Mouse (Mus musculus): ENCODE results near the gene Iffo2.
A peak's percentile ranks its signal among the peaks of the same experiment; 100 is the strongest.

The Iffo2 gene

GRCm38 (mm10) chr4:139611542-139611953 lies 81.2 kb downstream of the Iffo2 start:
- peak; percentile 88 for DNase-seq

DNA sequence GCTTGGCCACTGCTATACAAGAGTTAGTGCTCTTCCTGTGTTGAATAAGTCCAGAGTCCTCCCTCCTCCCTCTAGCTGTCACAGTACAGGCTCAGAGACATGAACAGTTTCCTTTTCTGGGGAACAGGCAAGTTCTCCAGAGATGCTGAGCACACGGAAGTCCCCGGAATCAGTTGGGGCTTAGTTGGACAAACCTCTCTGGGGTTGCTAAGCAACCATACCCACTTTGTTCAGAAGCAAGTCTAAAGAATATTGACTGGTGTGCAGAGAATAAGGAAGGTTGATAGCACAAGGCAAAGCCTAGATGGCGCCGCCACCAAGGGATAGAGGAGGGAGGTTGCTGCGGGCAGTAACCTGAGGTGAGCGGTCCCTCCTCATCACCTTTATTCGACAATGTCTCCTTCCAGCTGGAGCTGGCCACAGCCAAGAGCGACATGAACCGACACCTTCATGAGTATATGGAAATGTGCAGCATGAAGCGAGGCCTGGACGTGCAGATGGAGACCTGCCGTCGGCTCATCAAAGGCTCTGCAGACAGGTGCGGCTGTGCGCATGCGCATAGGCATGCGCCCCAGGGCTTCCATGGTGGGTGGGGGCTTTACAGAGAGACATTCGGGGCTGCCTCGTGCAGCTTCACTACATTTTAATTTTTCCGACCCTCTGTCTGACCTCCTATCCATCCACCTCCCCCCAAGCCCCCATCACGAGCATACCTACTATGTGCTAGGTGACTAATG lies 84.3 kb downstream of the Iffo2 start:
- DNase-seq: no peak

GRCm38 (mm10) chr4:139616276-139617000 lies 86.1 kb downstream of the Iffo2 start:
- DNase-seq: peak; percentile 85

DNA sequence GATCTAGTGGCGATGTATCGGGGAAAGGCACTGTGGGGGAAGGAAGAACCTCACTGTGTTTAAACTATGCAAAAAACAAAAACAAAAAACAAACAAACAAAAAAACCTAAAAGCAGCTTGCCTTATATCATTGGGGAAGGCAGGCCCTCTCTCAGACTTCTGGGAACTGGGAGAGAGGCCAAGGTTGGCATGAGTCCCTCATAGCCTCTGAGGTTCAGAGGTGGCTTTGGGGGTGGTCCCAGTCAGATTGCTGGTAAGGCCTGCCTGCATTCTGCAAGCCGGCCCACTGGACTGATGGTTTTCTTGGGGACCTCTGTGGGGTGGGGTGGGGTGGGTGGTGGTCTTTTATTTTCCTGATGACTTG lies 86.6 kb downstream of the Iffo2 start:
- no peak for DNase-seq

GRCm38 (mm10) chr4:139619765-139620164 lies 89.4 kb downstream of the Iffo2 start:
- DNase-seq: no peak

DNA sequence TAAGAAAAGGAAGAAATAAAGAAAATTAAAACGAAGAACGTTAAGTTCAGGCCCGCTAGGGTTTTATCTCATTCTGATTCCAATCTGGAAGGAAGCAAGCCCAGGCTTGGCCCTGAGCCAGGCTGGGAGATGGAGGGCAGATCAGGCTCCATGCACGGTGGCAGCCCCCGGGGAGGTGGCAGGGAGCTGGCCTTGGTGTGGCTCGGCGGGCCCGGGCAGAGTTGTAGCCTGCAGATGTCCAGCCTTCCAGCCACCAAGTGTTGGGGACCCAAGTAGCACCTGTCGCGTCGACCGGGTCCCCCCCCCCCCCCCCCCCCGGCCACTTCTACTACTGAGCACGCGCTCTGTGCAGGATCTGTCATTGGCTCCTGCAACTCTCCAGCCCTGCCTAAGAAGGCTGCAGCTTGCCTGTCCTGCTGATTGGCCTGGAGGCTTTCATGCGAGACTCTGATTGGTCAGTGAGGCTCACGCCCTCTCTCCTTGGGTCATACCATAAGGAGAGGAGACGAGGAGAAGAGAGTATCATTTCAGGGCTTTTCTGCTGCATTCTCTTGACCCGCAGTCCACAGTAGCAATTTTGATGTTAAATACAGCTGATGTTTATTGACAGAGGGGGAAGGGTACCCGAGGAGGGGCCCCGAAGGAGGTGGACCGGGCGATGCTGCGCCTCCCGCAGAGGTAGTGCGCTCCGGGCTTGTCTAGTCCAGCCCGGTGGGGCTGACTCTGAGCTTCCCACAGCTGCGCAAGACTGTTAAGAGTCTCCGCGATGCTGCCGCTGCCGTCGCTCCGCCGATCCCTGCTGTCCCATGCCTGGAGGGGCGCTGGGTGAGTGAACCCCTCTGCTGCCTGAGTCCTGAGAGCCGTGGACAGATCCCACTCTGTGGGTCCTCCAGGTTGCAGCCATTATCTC lies 92.3 kb downstream of the Iffo2 start, which contains the start of gene Aldh4a1:
TSS of gene Aldh4a1 (plus strand) at position 494 of the 910 bp plus-strand sequence.
- DNase-seq: peak; percentile 99

DNA sequence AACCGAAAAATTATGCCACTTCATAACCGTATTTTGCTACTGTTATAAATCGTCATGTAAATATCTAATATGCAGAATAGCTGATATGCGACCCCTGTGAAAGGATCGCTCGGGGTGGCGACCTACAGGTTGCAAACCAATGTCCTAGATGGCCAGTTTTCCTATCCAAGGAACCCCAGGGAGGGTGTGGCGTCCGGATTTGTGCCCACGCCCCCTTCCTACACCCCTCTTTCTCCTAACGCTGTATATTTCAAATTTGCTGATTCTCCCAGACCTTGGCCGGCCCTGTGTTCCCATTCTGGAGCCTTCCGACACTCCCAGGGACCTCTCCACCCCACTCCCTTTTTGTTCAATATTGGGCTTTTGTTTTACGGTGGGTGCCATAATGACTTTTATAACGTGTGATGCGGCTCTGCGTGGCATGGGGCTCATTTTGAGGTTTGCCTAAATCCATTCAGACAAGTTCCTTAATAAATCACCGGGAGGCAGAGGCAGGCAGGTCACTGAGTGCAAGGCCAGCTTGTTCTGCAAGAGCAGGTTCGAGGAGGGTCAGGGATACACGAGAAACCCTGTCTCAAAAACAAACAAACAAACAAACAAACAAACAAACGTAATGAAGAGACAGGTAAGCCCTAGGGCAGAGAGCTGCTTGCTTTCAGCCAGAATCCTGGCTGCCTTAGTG lies 93.2 kb downstream of the Iffo2 start:
- no peak for DNase-seq

GRCm38 (mm10) chr4:139624116-139624489 lies 93.8 kb downstream of the Iffo2 start:
- DNase-seq: no peak

- no peak for DNase-seq
These were observed 94.4 kb downstream of the Iffo2 start for GRCm38 (mm10) chr4:139624706-139625105.

GRCm38 (mm10) chr4:139627361-139627760 lies 97.0 kb downstream of the Iffo2 start:
- no peak for DNase-seq

- no peak for DNase-seq
These were observed 99.8 kb downstream of the Iffo2 start for GRCm38 (mm10) chr4:139630171-139630570.

GRCm38 (mm10) chr4:139631141-139631540 lies 100.8 kb downstream of the Iffo2 start:
- DNase-seq: no peak

GRCm38 (mm10) chr4:139631569-139632253 lies 101.4 kb downstream of the Iffo2 start:
- DNase-seq: no peak

DNA sequence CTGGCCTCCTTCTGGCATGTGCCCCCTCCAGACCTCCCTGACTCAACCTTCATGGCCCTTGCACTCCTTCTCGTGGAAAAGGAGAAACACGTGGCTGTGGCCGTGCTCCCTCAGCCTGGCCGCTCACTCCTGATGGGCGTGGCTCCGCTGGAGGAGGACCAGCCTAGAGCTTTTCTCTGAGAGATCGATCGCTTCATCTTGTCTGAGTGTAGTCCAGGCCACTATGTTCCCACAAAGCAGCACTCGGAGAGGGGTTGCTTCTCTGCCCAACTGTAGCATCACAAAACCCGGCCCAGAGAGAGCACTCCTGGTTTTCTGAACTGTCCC lies 101.9 kb downstream of the Iffo2 start:
- no peak for DNase-seq

DNA sequence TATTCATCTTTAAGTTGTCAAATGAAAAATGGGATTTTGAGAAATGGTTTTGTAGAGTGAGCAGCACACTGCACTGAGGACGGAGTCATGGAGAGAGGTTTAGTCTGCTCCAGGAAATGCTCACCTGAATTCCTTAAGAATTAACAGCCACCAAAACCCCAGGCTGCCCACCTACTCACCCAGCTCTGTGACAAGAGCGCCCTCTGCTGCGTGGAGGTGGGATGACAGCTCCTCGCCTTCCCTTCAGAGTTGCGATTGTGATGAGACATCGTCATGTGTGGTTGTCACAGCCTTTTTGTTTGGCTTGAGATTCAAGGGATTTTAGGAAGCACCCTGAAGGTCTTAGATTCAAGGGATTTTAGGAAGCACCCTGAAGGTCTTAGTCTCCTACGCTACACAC lies 106.0 kb downstream of the Iffo2 start:
- DNase-seq: peak; percentile 62

DNA sequence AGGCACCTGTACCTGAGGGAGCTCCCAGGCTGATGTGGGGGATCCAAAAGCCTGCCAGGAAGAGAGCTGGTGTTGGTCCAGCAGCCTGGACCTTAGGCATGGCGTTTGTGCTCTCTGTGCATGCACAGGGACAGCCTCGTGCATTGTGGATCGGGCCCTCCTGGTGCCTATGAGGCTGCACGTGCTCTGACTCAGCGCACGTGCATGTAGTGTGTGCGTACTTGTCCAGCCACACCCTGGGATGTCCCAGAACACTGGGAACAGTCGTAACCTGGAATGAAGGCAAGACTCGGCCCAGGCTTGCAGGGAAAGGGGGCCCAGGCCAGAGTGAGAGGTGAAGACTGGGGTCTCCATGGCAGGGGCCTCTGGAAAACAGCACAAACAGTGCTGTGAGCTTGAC lies 107.5 kb downstream of the Iffo2 start:
- DNase-seq: no peak

- DNase-seq: no peak
These were observed 108.0 kb downstream of the Iffo2 start for GRCm38 (mm10) chr4:139638356-139638755.

DNA sequence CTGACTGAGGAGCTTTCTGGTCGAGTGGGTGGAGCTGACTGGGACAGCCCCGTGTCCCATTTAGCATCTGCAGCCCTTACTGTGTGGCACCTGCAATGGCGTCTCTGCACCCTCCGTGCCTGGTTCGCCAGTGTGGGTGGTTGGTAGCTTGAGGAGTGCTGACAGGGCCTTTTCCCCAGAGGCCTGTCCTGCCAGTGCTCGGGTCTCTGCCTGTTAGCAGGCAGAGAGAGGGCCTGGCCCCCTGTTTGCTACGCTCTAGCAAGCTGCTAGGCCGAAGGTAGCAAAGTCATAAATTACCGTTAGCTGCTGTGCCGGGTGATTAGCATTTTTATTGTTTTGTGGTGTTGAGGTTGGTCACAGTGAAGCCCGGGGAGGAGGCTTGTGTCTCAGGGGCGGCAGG lies 109.5 kb downstream of the Iffo2 start:
- DNase-seq: no peak

DNA sequence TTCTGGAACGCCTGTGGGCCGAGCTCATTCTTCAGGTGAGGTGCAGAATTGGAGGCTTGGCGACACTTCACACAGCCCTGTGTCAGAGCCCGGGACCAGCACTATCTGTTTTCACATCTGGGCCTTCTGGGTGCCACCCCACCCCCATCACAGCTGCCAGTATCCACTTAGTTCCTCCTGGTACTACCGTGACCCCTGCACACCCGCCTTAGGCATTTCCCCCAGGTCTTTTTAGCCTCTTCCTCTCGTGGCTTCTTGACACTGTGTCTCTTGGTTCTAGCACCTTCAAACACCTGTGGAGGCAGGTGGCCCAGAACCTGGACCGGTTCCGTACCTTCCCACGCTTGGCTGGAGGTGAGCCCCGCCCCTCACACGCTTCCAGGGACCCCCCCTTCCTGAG lies 110.0 kb downstream of the Iffo2 start:
- no peak for DNase-seq

- no peak for DNase-seq
These were observed 110.4 kb downstream of the Iffo2 start for GRCm38 (mm10) chr4:139640775-139641174.

GRCm38 (mm10) chr4:139641829-139642425 lies 111.6 kb downstream of the Iffo2 start:
- peak; percentile 69 for DNase-seq

GRCm38 (mm10) chr4:139643972-139644371 lies 113.6 kb downstream of the Iffo2 start:
- DNase-seq: peak; percentile 84
